Mouse (Mus musculus) cerebellum, postnatal 14 days (tissue): ENCODE results near the gene Lkaaear1.
A peak's percentile ranks its signal among the peaks of the same experiment; 100 is the strongest.

Source experiments
- DNase-seq, 2 experiments: peaks; one replicate each; pipeline ENCODE4 v3.0.0; 2021; ENCODE audit warnings: mixed read lengths in 2 of 2

The Lkaaear1 gene

GRCm38 (mm10) chr2:181681978-181682377 is 16.3 kb downstream of the Lkaaear1 start:
- no peak for DNase-seq

GRCm38 (mm10) chr2:181680716-181681117 is 17.5 kb downstream of the Lkaaear1 start:
- peak in 1 of 2 experiments; percentile 53 for DNase-seq

GRCm38 (mm10) chr2:181679951-181680715 is 18.1 kb downstream of the Lkaaear1 start, which contains the start of gene Tcea2:
TSS of gene Tcea2 (plus strand) at chr2:181680310.
- peak; percentile 85 to 87 for DNase-seq

GRCm38 (mm10) chr2:181678780-181679179 is 19.5 kb downstream of the Lkaaear1 start:
- peak; percentile 76 for DNase-seq

GRCm38 (mm10) chr2:181677755-181678098 is 20.5 kb downstream of the Lkaaear1 start:
- DNase-seq: no peak

- no peak for DNase-seq
Measured at GRCm38 (mm10) chr2:181677096-181677754, 21.0 kb downstream of the Lkaaear1 start.

GRCm38 (mm10) chr2:181676424-181676823 is 21.8 kb downstream of the Lkaaear1 start:
- peak in 1 of 2 experiments; percentile 45 for DNase-seq

- peak; percentile 60 to 63 for DNase-seq
Measured at GRCm38 (mm10) chr2:181675454-181675853, 22.8 kb downstream of the Lkaaear1 start.

- DNase-seq: no peak
Measured at GRCm38 (mm10) chr2:181674934-181675333, 23.3 kb downstream of the Lkaaear1 start.

GRCm38 (mm10) chr2:181673501-181673900 is 24.7 kb downstream of the Lkaaear1 start:
- no peak for DNase-seq

- no peak for DNase-seq
Measured at GRCm38 (mm10) chr2:181671984-181672383, 26.3 kb downstream of the Lkaaear1 start.

GRCm38 (mm10) chr2:181671326-181671725 is 26.9 kb downstream of the Lkaaear1 start, which contains the start of gene Sox18:
TSS of gene Sox18 (minus strand) at chr2:181671640.
- DNase-seq: peak in 1 of 2 experiments; percentile 30

GRCm38 (mm10) chr2:181670913-181671311 is 27.3 kb downstream of the Lkaaear1 start:
- DNase-seq: peak in 1 of 2 experiments; percentile 37

GRCm38 (mm10) chr2:181670285-181670912 is 27.8 kb downstream of the Lkaaear1 start:
- DNase-seq: no peak

GRCm38 (mm10) chr2:181663298-181663630 is 35.0 kb downstream of the Lkaaear1 start:
- no peak for DNase-seq

GRCm38 (mm10) chr2:181662620-181663297 is 35.5 kb downstream of the Lkaaear1 start:
- no peak for DNase-seq

GRCm38 (mm10) chr2:181659609-181660055 is 38.6 kb downstream of the Lkaaear1 start:
- DNase-seq: peak; percentile 86 to 94

- DNase-seq: peak in 1 of 2 experiments; percentile 52
Measured at GRCm38 (mm10) chr2:181658930-181659555, 39.2 kb downstream of the Lkaaear1 start.

GRCm38 (mm10) chr2:181658528-181658927 is 39.7 kb downstream of the Lkaaear1 start:
- DNase-seq: peak in 1 of 2 experiments; percentile 43

- no peak for DNase-seq
Measured at GRCm38 (mm10) chr2:181657441-181657840, 40.8 kb downstream of the Lkaaear1 start.

- no peak for DNase-seq
Measured at GRCm38 (mm10) chr2:181656734-181657133, 41.5 kb downstream of the Lkaaear1 start, which contains the start of gene Gm29797. TSS of gene Gm29797 (plus strand) at chr2:181657034.

GRCm38 (mm10) chr2:181653523-181653922 is 44.7 kb downstream of the Lkaaear1 start:
- DNase-seq: no peak
